Mouse (Mus musculus): ENCODE results near the gene Trim75.
"Not testable (repeated sequence)": the region's sequence is repeated elsewhere in the genome, so short reads cannot be mapped to it uniquely, and the experiment has no call there.

The Trim75 gene

GRCm38 (mm10) chr8:64987731-64988130 lies at the start of gene Trim75:
Gene Trim75 (minus strand): TSS chr8:64987831.
- DNase-seq (ENCODE audit: extremely low spot score, low read depth, low spot score), result no peak

GRCm38 (mm10) chr8:65037117-65037533 lies 49.5 kb upstream of the Trim75 start, which contains the start of gene Apela:
Gene Apela (minus strand): TSS chr8:65037336.
- DNase-seq (ENCODE audit: extremely low spot score, low read depth, low spot score), result no peak

GRCm38 (mm10) chr8:65034136-65034535 lies 46.5 kb upstream of the Trim75 start:
- no peak for DNase-seq (ENCODE audit: extremely low spot score, low read depth, low spot score)

GRCm38 (mm10) chr8:65033056-65033455 lies 45.4 kb upstream of the Trim75 start:
- DNase-seq (ENCODE audit: extremely low spot score, low read depth, low spot score), result no peak

GRCm38 (mm10) chr8:65032107-65032506 lies 44.5 kb upstream of the Trim75 start:
- no peak for DNase-seq (ENCODE audit: extremely low spot score, low read depth, low spot score)

- DNase-seq (ENCODE audit: extremely low spot score, low read depth, low spot score), result no peak
Measured at GRCm38 (mm10) chr8:65030735-65031485, 43.3 kb upstream of the Trim75 start.

GRCm38 (mm10) chr8:65029776-65030175 lies 42.1 kb upstream of the Trim75 start:
- DNase-seq (ENCODE audit: extremely low spot score, low read depth, low spot score), result no peak

- DNase-seq (ENCODE audit: extremely low spot score, low read depth, low spot score), result no peak
Measured at GRCm38 (mm10) chr8:65028959-65029686, 41.5 kb upstream of the Trim75 start.

GRCm38 (mm10) chr8:65022485-65022884 lies 34.9 kb upstream of the Trim75 start:
- DNase-seq (ENCODE audit: extremely low spot score, low read depth, low spot score), result no peak

GRCm38 (mm10) chr8:65018423-65018822 lies 30.8 kb upstream of the Trim75 start, which contains the start of the genes Trim61 and Trim60:
Gene Trim61 (minus strand): TSS chr8:65018523.
Gene Trim60 (minus strand): TSS chr8:65018584.
- no peak for DNase-seq (ENCODE audit: extremely low spot score, low read depth, low spot score)

- DNase-seq (ENCODE audit: extremely low spot score, low read depth, low spot score), result not testable (repeated sequence)
Measured at GRCm38 (mm10) chr8:65007616-65008015, 20.0 kb upstream of the Trim75 start.

GRCm38 (mm10) chr8:64998806-64999365 lies 11.3 kb upstream of the Trim75 start:
- DNase-seq (ENCODE audit: extremely low spot score, low read depth, low spot score), result no peak

GRCm38 (mm10) chr8:64983150-64983897 lies 4.3 kb downstream of the Trim75 start:
- no peak for DNase-seq (ENCODE audit: extremely low spot score, low read depth, low spot score)

GRCm38 (mm10) chr8:64962836-64963235 lies 24.8 kb downstream of the Trim75 start:
- no peak for DNase-seq (ENCODE audit: extremely low spot score, low read depth, low spot score)

GRCm38 (mm10) chr8:64959025-64959424 lies 28.6 kb downstream of the Trim75 start:
- DNase-seq (ENCODE audit: extremely low spot score, low read depth, low spot score), result no peak

GRCm38 (mm10) chr8:64952101-64952500 lies 35.5 kb downstream of the Trim75 start:
- no peak for DNase-seq (ENCODE audit: extremely low spot score, low read depth, low spot score)

- no peak for DNase-seq (ENCODE audit: extremely low spot score, low read depth, low spot score)
Measured at GRCm38 (mm10) chr8:64948371-64948770, 39.3 kb downstream of the Trim75 start.

- DNase-seq (ENCODE audit: extremely low spot score, low read depth, low spot score), result no peak
Measured at GRCm38 (mm10) chr8:64947698-64948034, 40.0 kb downstream of the Trim75 start.

- DNase-seq (ENCODE audit: extremely low spot score, low read depth, low spot score), result no peak
Measured at GRCm38 (mm10) chr8:64946820-64947697, 40.6 kb downstream of the Trim75 start, which contains the start of gene Tmem192. Gene Tmem192 (plus strand): TSS chr8:64947185.

- DNase-seq (ENCODE audit: extremely low spot score, low read depth, low spot score), result no peak
Measured at GRCm38 (mm10) chr8:64946441-64946819, 41.2 kb downstream of the Trim75 start.
